Mouse (Mus musculus): ENCODE results near the gene Ubtfl1.
"Not testable (repeated sequence)": the region's sequence is repeated elsewhere in the genome, so short reads cannot be mapped to it uniquely, and the experiment has no call there.

The Ubtfl1 gene

GRCm38 (mm10) chr9:18404118-18404517 lies at the start of gene Ubtfl1:
TSS of gene Ubtfl1 (plus strand) at chr9:18404418.
- ATAC-seq (ENCODE audit: low TSS enrichment), result no peak

DNA sequence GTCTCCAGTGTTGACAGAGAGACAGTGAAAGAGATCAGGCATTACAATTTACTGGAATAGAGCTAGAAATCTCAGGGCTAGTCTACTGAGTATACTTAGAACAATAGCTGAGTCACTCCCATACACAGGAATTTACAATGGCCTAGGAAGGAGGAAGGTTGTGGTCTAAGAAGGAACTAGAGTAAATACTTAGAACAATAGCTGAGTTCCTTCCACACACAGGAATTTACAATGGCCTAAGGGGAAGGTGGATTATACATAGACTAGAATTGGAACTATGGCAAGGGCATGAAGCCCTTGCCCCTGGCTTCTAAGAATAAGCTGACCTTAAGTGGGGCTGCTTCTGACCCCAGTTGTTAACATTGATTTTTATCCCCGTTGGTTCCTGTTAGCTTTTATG lies 31.2 kb upstream of the Ubtfl1 start:
- ATAC-seq (ENCODE audit: low TSS enrichment), result not testable (repeated sequence)

- no peak for ATAC-seq (ENCODE audit: low TSS enrichment)
Observed at GRCm38 (mm10) chr9:18385782-18386181, 18.4 kb upstream of the Ubtfl1 start.

DNA sequence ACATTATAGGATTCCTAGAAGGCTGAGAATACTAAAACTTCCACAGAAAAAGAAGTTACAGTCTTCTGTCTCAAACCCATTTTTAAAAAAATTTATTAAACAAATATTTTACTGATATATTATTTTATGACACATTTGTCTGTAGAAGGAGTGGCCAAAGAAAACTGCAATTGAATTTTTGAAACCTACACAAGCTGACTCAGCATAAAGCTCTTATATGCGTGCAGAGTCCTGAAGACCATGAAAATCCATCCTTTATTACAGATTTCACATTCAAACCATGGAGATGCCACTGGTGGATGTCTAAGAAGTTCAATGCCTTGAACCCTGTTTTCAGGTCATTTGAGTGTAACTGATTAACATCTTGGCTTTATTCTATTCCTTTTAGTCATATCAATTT lies 4.6 kb upstream of the Ubtfl1 start:
- no peak for ATAC-seq (ENCODE audit: low TSS enrichment)

DNA sequence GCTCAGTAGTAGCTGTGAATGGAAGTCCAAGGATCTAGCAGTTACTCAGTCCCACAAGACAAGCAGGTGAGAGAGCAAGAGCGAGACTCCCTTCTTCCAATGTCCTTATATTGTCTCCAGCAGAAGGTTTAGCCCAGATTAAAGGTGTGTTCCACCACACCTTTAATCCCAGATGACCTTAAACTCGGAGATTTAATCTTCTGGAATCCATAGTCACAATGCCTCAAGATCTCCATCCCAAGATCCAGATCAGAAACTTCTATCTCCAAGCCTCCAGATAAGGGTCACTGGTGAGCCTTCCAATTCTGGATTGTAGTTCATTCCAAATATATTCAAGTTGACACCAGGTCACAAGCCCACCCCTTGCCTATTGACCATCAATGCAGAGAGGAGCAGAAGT lies 1.3 kb upstream of the Ubtfl1 start, which contains the start of gene Naalad2:
Gene Naalad2, minus strand, starts transcription at position 101 of the 400 bp plus-strand sequence.
- not testable (repeated sequence) for ATAC-seq (ENCODE audit: low TSS enrichment)

DNA sequence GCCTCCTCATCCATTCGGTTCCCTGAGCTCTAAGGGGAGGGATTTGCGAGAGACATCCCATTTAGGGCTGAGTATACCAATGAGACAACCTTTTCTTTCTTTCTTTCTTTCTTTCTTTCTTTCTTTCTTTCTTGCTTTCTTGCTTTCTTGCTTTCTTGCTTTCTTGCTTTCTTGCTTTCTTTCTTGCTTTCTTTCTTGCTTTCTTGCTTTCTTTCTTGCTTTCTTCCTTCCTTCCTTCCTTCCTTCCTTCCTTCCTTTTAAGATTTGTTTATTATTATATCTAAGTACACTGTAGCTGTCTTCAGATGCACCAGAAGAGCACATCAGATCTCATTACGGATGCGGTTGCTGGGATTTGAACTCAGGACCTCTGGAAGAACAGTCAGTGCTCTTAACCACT lies 8.2 kb downstream of the Ubtfl1 start:
- ATAC-seq (ENCODE audit: low TSS enrichment), result not testable (repeated sequence)

DNA sequence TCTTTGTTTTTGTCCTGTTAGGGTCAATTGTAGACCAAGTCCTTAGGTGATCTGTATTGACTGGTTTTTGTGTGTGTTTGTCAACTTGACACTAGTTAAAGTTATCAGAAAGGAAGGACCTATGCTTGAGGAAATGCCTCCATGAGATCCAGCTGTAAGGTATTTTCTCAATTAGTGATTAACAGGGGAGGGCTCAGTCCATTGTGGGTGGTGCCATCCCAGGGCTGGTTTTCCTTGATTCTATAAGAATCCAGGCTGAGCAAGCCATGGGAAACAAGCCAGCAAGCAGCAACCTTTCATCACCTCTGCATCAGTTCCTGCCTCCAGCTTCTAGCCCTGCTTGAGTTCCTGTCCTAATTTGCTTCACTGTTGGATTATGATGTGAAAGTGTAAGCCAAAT lies 26.1 kb downstream of the Ubtfl1 start, which contains the start of gene Mbd3l2:
Gene Mbd3l2, plus strand, starts transcription at position 301 of the 400 bp plus-strand sequence.
- no peak for ATAC-seq (ENCODE audit: low TSS enrichment)

GRCm38 (mm10) chr9:18431687-18432086 lies 27.5 kb downstream of the Ubtfl1 start:
- no peak for ATAC-seq (ENCODE audit: low TSS enrichment)

DNA sequence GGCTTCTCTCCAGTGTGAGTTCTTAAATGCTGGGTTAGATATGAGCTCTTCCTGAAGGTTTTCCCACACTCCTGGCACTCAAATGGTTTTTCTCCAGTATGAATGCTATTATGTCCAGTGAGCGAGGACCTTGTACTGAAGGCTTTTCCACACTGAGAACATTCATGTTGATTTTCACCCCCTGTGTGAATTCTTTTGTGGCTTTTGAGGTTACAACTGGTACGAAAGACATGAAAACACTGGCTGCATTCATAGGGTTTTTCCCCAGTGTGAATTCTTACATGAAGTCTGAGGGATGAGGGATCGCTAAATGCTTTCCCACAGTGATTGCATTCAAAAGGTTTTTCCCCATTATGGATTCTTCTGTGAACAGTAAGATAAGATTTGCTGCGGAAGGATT lies 52.3 kb downstream of the Ubtfl1 start:
- no peak for ATAC-seq (ENCODE audit: low TSS enrichment)

All from frontal cortex, adult (tissue).